Comparison of ENCODE assay signal across 8 mouse cellular contexts in genomic region chr4:45013031-45013431, GRCm38 (mm10). TPM values are rescaled to one million over a fixed set of nuclear protein-coding genes. Genes with fewer than 3 reads are reported as not detected.
DNase-seq lines count a peak whose midpoint lies in the region; ATAC-seq lines count a peak whose summit lies in the region.

No protein-coding gene starts in this region.

- no peaks in the 10 kb centered on the region for H3K36me3 ChIP-seq in embryonic facial prominence, embryonic 12.5 days
- H3K36me3 ChIP-seq in hindbrain, embryonic 16.5 days (ENCODE audit: control insufficient read depth, insufficient read depth, low read length), result no peaks in the 10 kb centered on the region
- no peaks in the 10 kb centered on the region for H3K36me3 ChIP-seq in midbrain, embryonic 13.5 days

- peak overlapping the region; percentile 81 for H3K9ac ChIP-seq in embryonic facial prominence, embryonic 12.5 days
- peak overlapping the region; percentile 68 for H3K9ac ChIP-seq in hindbrain, embryonic 16.5 days (ENCODE audit: low read depth, low read length)
- peak overlapping the region; percentile 77 for H3K9ac ChIP-seq in midbrain, embryonic 13.5 days (replicated peaks)

- H3K27ac ChIP-seq in embryonic facial prominence, embryonic 12.5 days, result peak overlapping the region; percentile 78
- peak overlapping the region; percentile 83 for H3K27ac ChIP-seq in hindbrain, embryonic 16.5 days (ENCODE audit: low read depth, low read length)
- H3K27ac ChIP-seq in midbrain, embryonic 13.5 days, result peak overlapping the region; percentile 72

- H3K4me3 ChIP-seq in embryonic facial prominence, embryonic 12.5 days, result peak overlapping the region; percentile 65
- peak overlapping the region; percentile 63 for H3K4me3 ChIP-seq in hindbrain, embryonic 16.5 days (ENCODE audit: low read length)
- peak overlapping the region; percentile 68 for H3K4me3 ChIP-seq in midbrain, embryonic 13.5 days (replicated peaks)

- ATAC-seq in embryonic facial prominence, embryonic 12.5 days (ENCODE audit: insufficient number of reproducible peaks, insufficient read depth, low FRiP score, low TSS enrichment), result no peak
- no peak for ATAC-seq in hindbrain, embryonic 16.5 days
- ATAC-seq in midbrain, embryonic 13.5 days, result no peak

- peak; percentile 33 for DNase-seq in retina, embryonic 14.5 days (ENCODE audit: low spot score)
- no peak for DNase-seq in retina, postnatal 1 day
- DNase-seq in gastrocnemius, postnatal 25 days, result no peak
- DNase-seq in adrenal gland, postnatal 4 days (ENCODE audit: low spot score in 2 of 2), result no peak
- DNase-seq in cerebellum, adult 9-11 months, result no peak

- WGBS in embryonic facial prominence, embryonic 12.5 days, result 3% methylated on average over 13 of the region's 13 CpGs
- under 1% methylated on average over 13 of the region's 13 CpGs for WGBS in hindbrain, embryonic 16.5 days
- WGBS in midbrain, embryonic 13.5 days, result under 1% methylated on average over 13 of the region's 13 CpGs

- H3K4me2 ChIP-seq in embryonic facial prominence, embryonic 12.5 days (replicated peaks), result peak overlapping the region; percentile 75
- peak overlapping the region; percentile 79 for H3K4me2 ChIP-seq in hindbrain, embryonic 16.5 days (ENCODE audit: low read length)
- H3K4me2 ChIP-seq in midbrain, embryonic 13.5 days (replicated peaks), result peak overlapping the region; percentile 78

- no peaks in the 10 kb centered on the region for H3K9me3 ChIP-seq in embryonic facial prominence, embryonic 12.5 days
- no peaks in the 10 kb centered on the region for H3K9me3 ChIP-seq in hindbrain, embryonic 16.5 days (ENCODE audit: control insufficient read depth, low read length)
- H3K9me3 ChIP-seq in midbrain, embryonic 13.5 days, result no peaks in the 10 kb centered on the region

- H3K27me3 ChIP-seq in embryonic facial prominence, embryonic 12.5 days, result no peaks in the 10 kb centered on the region
- H3K27me3 ChIP-seq in hindbrain, embryonic 16.5 days (replicated peaks; ENCODE audit: control insufficient read depth, insufficient read depth, low read length), result no peaks in the 10 kb centered on the region
- H3K27me3 ChIP-seq in midbrain, embryonic 13.5 days, result no peaks in the 10 kb centered on the region

- peaks cover 19% of the 10 kb centered on the region for H3K4me1 ChIP-seq in embryonic facial prominence, embryonic 12.5 days
- H3K4me1 ChIP-seq in hindbrain, embryonic 16.5 days (ENCODE audit: control insufficient read depth, insufficient read depth, low read depth, low read length), result peaks cover 23% of the 10 kb centered on the region
- H3K4me1 ChIP-seq in midbrain, embryonic 13.5 days (replicated peaks), result peaks cover 31% of the 10 kb centered on the region

RNA-seq across cellular contexts. Expression of gene Zbtb5, which starts 0.8 kb away (rescaled TPM):
- polyA plus RNA-seq in embryonic facial prominence, embryonic 12.5 days (2016; fragmentation: Nextera tagmentation; extraction: Ambion mirVana), result 38.7 TPM in 2 replicates
- 36.8 and 39.3 TPM in 2 replicates for polyA plus RNA-seq in hindbrain, embryonic 16.5 days (2015; fragmentation: Nextera tagmentation; extraction: Ambion mirVana)
- 52.1 and 54.8 TPM in 2 replicates for polyA plus RNA-seq in midbrain, embryonic 13.5 days (2015; fragmentation: Nextera tagmentation; extraction: Ambion mirVana)
- total RNA-seq in gastrocnemius, postnatal 25 days (2021), result 1 to 10 TPM; 2.8 to 3.4 TPM
- 10 to 100 TPM; 20.2 to 21.3 TPM for total RNA-seq in adrenal gland, postnatal 4 days (2021)

RNA-seq across cellular contexts. Expression of gene Polr1e, which starts 5.4 kb away (rescaled TPM):
- polyA plus RNA-seq in embryonic facial prominence, embryonic 12.5 days (2016; fragmentation: Nextera tagmentation; extraction: Ambion mirVana), result 47.8 and 48.9 TPM in 2 replicates
- 26.8 and 31.5 TPM in 2 replicates for polyA plus RNA-seq in hindbrain, embryonic 16.5 days (2015; fragmentation: Nextera tagmentation; extraction: Ambion mirVana)
- polyA plus RNA-seq in midbrain, embryonic 13.5 days (2015; fragmentation: Nextera tagmentation; extraction: Ambion mirVana), result 36.7 and 37.3 TPM in 2 replicates
- total RNA-seq in gastrocnemius, postnatal 25 days (2021), result 1 to 10 TPM; 4.0 to 4.6 TPM
- total RNA-seq in adrenal gland, postnatal 4 days (2021), result 10 to 100 TPM; 19.9 to 20.1 TPM

RNA-seq across cellular contexts. Expression of gene Grhpr, which starts 31.8 kb away (rescaled TPM):
- polyA plus RNA-seq in embryonic facial prominence, embryonic 12.5 days (2016; fragmentation: Nextera tagmentation; extraction: Ambion mirVana), result 46.9 and 50.6 TPM in 2 replicates
- polyA plus RNA-seq in hindbrain, embryonic 16.5 days (2015; fragmentation: Nextera tagmentation; extraction: Ambion mirVana), result 33.5 and 33.7 TPM in 2 replicates
- polyA plus RNA-seq in midbrain, embryonic 13.5 days (2015; fragmentation: Nextera tagmentation; extraction: Ambion mirVana), result 20.7 and 23.0 TPM in 2 replicates
- total RNA-seq in gastrocnemius, postnatal 25 days (2021), result 10 to 100 TPM; 22.5 to 25.6 TPM
- total RNA-seq in adrenal gland, postnatal 4 days (2021), result 100 to 1,000 TPM; 153 to 162 TPM
